Mouse (Mus musculus): ENCODE results near the gene Elk3.
"Not testable (repeated sequence)": the region's sequence is repeated elsewhere in the genome, so short reads cannot be mapped to it uniquely, and the experiment has no call there.

Elk3 gene

DNA sequence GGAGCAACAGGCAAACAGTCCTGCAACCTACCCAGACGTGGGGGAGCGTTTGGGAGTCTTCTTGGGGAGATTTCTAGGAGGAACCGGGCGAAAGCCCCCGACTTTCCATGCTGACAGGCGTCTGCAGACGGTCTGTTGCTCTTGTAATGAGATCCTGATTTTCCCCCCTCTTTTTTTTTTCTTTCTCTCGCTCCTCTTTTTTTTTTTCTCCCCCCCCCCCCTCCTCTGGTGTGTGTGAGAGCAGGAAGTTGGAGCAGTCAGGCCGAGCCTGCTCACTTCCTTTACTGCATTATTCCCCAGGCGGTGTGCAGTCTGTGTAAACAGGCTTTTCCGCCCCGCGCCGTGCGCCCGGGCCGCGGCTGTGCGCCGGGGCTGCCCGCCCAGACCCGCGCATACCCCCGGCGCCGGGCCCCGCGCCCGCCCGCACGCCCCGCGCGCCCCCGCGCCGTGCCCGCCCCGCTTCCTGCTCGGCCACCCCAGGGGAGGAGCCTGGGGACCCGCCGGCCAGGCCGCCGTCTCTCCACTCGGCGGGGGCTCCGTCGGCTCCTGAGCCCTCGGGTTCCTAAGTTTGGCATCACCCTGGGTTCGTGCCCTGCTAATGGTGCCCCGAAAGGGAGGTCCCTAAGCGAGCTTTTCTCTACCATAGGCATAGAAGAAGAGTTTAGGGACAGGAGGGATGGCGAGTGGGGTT, at the start of gene Elk3:
Elk3 (minus strand) TSS at position 415 of the 691 bp plus-strand sequence.
- DNase-seq (ENCODE audit: low read depth, low spot score): no peak

GRCm38 (mm10) chr10:93360623-93361022, 49.7 kb upstream of the Elk3 start:
- no peak for DNase-seq (ENCODE audit: low read depth, low spot score)

- not testable (repeated sequence) for DNase-seq (ENCODE audit: low read depth, low spot score)
These were observed 49.3 kb upstream of the Elk3 start for GRCm38 (mm10) chr10:93360190-93360589.

DNA sequence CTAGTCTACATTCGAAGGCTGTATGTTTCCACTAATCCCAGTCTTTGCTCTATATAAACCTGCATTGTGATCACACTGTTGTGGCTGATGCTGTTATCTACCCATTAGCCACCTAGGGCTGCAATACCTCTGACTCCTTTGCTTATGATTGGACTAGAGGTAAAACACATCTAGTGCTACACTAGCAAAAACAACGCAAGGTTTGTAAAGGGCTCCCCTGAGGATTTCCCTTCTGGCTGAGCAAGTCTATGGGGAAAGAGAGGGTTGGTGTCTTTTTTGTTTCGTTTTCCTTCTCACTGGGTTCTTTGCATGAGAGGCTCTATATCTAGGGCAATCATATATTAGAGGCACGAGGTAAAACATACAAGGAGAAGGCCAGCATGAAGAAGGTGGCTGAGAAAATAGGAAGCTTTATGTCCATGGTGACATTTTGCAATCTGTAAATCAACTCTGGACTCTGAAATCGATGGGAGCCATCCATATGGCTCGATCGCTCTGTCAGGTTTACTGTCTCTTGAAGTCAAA, 48.5 kb upstream of the Elk3 start:
- no peak for DNase-seq (ENCODE audit: low read depth, low spot score)

GRCm38 (mm10) chr10:93358878-93359277, 47.9 kb upstream of the Elk3 start:
- DNase-seq (ENCODE audit: low read depth, low spot score): no peak

DNA sequence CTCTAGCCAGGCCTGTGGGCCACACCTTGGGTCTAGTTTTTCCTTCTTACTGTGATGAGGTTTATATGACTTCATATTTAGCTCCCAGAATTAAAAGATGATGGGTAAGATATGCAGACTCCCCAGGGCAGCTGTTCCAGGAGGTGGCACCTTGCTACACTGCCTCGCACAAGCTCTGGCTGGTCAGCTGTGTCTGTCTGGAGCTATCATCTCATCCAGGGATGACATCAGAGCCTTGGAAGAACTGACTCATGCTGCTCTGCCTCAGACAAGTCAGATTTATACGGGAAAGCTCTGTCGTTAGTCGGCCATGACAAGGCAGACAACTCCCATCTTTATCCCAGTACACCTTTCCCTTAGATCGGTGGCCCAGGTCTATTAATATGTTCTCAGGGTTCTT, 46.2 kb upstream of the Elk3 start:
- no peak for DNase-seq (ENCODE audit: low read depth, low spot score)

DNA sequence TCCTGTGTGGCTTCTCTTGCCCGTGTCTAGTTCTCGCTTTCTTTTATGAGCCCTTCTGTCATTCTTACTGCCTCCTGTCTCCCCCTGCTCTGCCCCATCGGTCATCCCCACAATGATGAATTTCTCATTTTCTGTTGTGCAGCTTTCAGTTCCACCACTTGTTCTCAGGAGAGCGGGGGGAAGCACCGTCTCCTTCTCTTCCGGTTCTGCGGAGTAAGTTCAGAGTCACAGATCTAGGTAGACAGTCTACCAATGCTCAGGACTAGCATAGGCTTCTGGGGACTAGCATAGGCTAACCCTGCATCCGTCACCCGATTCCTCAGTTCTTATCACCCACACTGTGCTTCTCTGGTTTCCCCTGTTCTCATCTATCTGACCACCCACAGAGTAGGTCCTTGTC, 45.2 kb upstream of the Elk3 start:
- no peak for DNase-seq (ENCODE audit: low read depth, low spot score)

- no peak for DNase-seq (ENCODE audit: low read depth, low spot score)
These were observed 44.5 kb upstream of the Elk3 start for GRCm38 (mm10) chr10:93355276-93355927.

DNA sequence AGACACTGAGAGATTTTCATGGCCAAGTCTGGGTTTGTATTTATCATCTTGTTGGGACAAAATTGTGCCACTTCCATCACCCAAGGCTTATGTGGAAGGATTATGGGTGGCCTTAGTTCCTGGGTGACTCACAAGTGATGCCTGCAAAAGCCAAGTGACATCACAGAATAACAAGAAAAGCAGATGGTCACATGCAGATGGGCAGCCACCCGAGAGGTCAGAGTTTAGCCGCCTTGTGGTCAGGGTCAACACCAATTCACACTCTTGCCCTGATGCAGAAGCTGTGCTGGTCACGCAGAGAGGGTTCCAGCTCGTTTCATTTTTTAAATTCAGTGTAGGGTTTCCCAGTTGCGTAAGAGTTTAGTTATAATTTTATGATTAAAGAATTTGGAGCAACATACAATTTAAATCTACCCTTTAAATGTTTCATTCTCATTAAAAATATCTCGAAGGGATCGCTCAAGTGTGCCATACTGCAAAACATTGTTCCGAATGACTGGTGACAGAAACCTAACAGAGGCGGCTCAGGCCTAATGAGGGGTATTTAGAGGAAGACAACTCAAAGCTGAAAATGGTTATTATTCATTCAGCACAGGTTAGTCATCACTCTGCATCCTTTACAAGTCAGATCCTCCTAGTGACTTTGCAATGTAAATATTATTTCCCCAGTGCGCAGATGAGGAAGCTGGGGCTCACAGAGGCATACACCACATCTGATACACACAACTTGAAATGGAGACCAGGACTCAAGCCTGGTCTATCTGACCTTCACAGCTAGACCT, 42.8 kb upstream of the Elk3 start:
- no peak for DNase-seq (ENCODE audit: low read depth, low spot score)

- DNase-seq (ENCODE audit: low read depth, low spot score): no peak
These were observed 37.1 kb upstream of the Elk3 start for GRCm38 (mm10) chr10:93347918-93348505.

GRCm38 (mm10) chr10:93347387-93347786, 36.5 kb upstream of the Elk3 start:
- DNase-seq (ENCODE audit: low read depth, low spot score): no peak

DNA sequence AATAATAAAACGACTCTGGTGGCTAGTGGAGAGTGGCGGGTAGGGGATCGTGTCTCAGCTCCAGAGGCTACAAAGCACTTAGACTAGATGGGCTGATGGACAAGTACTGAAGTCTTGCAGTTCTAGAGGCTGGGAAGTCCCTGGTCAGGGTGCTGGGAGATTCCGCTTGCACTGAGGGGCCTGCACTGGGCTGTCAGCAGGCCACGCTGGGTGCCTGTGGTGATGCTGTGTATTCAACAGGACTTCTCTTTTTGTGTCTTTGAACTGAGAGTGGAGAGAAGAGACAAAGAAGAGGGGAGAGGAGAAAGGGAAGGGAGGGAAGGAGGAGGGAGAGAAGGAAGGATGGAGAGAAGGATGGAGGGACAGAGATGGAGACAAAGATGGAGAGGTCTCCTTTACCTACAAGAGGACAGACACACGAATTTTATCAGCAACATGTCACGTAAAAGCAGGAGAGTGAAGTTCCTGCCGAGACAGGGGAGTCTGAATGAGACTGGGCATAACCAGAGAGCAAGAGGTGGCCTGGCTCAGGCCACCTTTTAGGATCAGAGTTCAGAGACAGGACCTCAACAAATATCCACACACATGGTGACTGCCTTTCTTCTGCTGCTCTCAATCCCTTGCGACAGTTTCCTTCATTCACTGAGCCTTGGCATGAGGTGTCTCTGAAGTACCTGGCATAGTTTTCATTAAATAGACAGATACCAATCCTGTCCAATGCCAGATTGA, 35.4 kb upstream of the Elk3 start:
- no peak for DNase-seq (ENCODE audit: low read depth, low spot score)

GRCm38 (mm10) chr10:93345497-93345896, 34.6 kb upstream of the Elk3 start:
- no peak for DNase-seq (ENCODE audit: low read depth, low spot score)

DNA sequence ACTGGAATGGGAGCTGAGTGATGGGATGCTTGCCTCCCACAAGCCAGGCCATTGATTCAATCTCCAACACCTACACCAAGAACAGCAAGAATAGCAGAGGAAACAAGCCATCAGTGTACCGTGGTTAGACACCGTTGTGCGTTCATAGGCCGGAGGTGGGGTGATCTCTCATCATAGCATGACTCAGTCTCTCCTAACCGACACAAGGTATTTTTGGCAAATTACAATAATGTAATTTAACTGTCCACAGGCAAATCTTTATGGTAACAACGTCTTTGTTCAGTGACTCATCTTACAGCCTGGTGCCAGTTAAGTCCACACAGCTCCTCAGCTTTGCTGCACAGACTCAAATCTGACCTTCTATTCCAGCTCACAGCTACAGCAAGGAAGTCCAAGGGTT, 32.5 kb upstream of the Elk3 start:
- DNase-seq (ENCODE audit: low read depth, low spot score): no peak

- DNase-seq (ENCODE audit: low read depth, low spot score): no peak
These were observed 32.1 kb upstream of the Elk3 start for GRCm38 (mm10) chr10:93342986-93343385.

DNA sequence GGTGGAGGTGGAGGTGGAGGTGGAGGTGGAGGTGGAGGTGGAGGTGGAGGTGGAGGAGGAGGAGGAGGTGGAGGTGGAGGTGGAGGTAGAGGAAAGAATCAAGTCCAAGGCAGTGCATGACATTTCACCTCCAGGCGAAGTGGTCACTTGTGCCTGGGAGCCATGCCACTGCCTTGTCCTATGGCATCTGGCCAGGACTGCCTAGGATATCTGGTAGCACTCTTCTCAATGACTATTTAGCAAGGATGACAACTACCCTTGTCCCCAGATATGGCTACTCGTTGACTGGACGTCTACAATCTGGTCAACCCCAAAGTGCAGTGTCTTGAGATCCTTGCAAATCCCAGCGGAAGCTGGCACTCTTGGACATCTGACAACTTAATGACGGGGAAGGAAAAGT, 27.6 kb upstream of the Elk3 start:
- no peak for DNase-seq (ENCODE audit: low read depth, low spot score)

GRCm38 (mm10) chr10:93336462-93336931, 25.6 kb upstream of the Elk3 start:
- no peak for DNase-seq (ENCODE audit: low read depth, low spot score)

GRCm38 (mm10) chr10:93335828-93336461, 25.0 kb upstream of the Elk3 start:
- DNase-seq (ENCODE audit: low read depth, low spot score): no peak

DNA sequence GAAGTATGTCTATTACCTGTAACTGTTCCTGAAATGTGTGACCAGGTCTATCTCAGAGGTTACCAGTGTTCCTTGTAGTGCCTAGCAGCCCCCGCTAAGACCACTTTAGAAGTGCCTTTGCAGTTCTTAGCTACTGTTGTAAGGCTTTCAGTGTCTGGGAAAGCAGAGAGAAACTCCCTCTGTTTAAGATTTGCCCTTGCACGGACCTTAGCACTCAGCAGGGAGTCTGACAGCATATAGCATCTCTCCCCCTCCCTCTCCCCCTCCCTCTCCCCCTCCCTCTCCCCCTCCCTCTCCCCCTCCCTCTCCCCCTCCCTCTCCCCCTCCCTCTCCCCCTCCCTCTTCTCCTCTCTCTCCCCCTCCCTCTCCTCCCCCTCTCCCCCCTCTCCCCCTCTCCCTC, 24.1 kb upstream of the Elk3 start:
- no peak for DNase-seq (ENCODE audit: low read depth, low spot score)

- no peak for DNase-seq (ENCODE audit: low read depth, low spot score)
These were observed 22.3 kb upstream of the Elk3 start for GRCm38 (mm10) chr10:93333239-93333638.
